Mouse (Mus musculus): Measurements from ENCODE around the gene Zkscan7. TPM values are rescaled to one million over a fixed set of nuclear protein-coding genes. Genes with fewer than 3 reads are reported as not detected.

Zkscan7 gene
- total RNA-seq, 1 experiment from 2014 or later = 9.3 TPM

DNA sequence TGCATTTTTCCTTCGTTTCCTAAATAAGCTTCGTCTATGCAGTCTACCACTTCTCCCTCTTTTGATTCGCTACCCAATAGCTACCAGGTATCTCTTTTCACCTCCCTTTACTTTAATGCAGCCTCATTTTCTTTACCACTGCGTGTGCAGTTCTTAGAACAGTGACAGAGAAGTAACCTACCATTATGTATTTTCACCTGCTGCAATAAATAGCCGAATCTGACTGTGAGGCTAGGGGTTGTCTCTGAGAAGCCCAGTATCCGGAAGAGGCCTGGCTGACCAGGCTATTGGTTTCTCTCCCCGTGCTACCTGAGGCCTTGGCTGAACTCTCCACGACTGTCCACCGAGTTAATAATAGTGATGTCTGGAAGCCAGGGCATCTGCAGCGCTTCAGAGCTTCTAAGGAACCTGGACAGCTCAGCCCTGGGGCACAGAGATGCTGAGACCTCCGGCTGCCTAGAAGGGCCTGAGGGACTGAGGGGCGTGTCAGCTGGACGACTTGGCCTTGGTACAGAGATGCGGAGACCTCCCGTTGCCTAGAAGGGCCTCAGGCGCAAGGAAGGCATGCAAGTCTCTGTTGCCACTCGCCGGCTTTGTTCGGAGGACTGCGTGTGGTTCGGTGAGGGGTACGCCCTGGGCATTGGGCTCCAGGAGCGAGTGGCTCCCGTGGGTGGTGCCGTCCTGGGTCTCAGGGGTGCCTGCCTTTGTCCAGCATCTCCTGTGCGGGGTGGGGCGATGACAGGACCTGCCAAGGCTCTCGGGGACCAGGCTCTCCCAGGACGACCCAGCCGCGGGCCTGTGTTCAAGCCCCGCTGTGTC is 17.4 kb downstream of the Zkscan7 start:
- DNase-seq = peak; percentile 84

DNA sequence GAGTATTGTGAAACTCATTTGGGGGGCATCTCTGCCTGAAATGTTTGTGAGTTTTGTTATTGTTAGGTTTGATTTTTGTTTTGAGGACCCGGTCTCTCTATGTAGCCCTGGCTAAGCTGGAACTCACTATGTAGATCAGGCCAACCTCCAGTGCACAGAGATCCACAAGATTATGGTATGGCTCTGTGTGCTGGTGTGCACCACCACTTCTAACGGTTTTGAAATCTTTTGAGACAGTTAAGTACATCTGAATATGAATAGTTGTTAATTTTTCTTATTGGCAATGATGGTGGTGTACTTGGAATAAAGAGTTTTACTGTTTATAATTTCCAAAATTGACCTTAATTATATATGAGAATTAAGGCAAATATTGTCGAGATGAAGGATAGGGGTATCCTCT is 37.0 kb downstream of the Zkscan7 start:
- no peak for DNase-seq

DNA sequence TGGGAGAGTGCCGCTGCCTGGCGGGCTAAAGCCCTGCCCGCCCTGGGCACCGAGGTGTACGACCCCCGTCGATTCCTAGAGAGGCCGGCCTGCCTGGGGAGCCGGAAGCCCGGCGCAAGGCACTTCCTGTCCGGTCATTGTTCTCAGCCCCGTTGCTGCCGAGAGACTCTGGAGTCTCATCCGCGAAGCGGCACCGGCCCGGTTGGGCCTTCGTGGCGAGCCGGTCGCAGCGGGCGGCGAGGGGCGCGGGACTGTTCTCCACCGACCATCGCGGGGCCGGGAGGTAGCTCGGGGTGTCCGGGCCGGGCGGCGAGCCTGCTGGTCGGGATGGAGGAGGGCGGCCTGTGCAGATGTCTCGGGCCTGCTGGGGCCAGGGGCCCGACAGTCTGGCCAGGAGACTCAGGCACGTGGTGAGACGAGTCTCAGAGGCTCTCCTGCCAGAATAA is 37.5 kb downstream of the Zkscan7 start, which contains the start of gene Zfp105:
Gene Zfp105, plus strand, starts transcription at position 137 of the 446 bp plus-strand sequence.
- peak; percentile 81 for DNase-seq

DNA sequence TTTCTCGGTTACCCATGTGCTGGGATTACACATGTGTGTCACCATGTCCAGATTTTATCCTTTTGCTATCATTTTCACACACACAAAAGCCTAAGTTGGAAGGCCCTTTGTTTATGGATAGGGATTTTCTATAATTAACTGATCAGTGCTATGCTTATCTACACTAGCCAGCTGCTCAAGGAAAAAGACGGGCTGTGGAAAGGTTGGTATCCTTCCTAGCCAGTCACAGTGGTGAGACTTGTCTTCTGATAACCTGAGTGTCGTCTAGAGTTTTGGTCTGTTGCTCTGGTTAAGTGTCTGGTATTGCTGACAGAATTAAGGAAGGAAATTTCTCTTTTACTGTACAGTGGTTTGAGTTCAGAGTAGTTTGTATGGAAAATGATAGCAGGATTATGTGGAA is 43.4 kb downstream of the Zkscan7 start:
- no peak for DNase-seq

Other genes starting within 250 kb of the Zkscan7 start
- not detected in 2 replicates for gene Topaz1, start 138.3 kb upstream of the Zkscan7 start, total RNA-seq (2021)
- gene Tcaim, start 80.1 kb upstream of the Zkscan7 start, total RNA-seq (2021) = 16.7 and 17.7 TPM in 2 replicates
- gene Gm35549, start 41.6 kb upstream of the Zkscan7 start, total RNA-seq (2021) = not detected in 2 replicates
- gene Zfp445, start 19.7 kb upstream of the Zkscan7 start, total RNA-seq (2021) = 100 and 106 TPM in 2 replicates
- 4.1 and 5.7 TPM in 2 replicates for gene Zfp105, start 37.4 kb downstream of the Zkscan7 start, total RNA-seq (2021)
- gene 1110059G10Rik, start 65.3 kb downstream of the Zkscan7 start, total RNA-seq (2021) = 21.9 and 22.4 TPM in 2 replicates
- 10.8 and 12.2 TPM in 2 replicates for gene Kif15, start 65.4 kb downstream of the Zkscan7 start, total RNA-seq (2021)
- 14.8 and 19.3 TPM in 2 replicates for gene Tmem42, start 135.6 kb downstream of the Zkscan7 start, total RNA-seq (2021)
- gene Tgm4, start 149.0 kb downstream of the Zkscan7 start, total RNA-seq (2021) = 0.70 and 0.86 TPM in 2 replicates
- 59.7 and 62.8 TPM in 2 replicates for gene Zdhhc3, start 227.5 kb downstream of the Zkscan7 start, total RNA-seq (2021)
- 40.9 and 44.2 TPM in 2 replicates for gene Exosc7, start 227.5 kb downstream of the Zkscan7 start, total RNA-seq (2021)

Measured in adrenal gland, postnatal 14 days (tissue).